Mouse (Mus musculus) heart, adult 2 months (tissue): ENCODE results near the gene Gzma. TPM values are rescaled to one million over a fixed set of nuclear protein-coding genes. Genes with fewer than 3 reads are reported as not detected.

Experiments
- DNase-seq, 2 experiments: peaks; one replicate each; pipeline ENCODE4 v3.0.0; 2021
- H3K27ac ChIP-seq: fragments of 200-600 bp; 2 replicates; pipeline ENCODE4 v1.8.1; 2022
- H3K27me3 ChIP-seq: fragments of 200-500 bp; 2 replicates; pipeline ENCODE4 v1.6.1; 2012; ENCODE audit warnings: mild to moderate bottlenecking, low read length, inconsistent platforms, mixed read lengths; ENCODE audit not compliant: control insufficient read depth, insufficient read depth
- H3K36me3 ChIP-seq: fragments of 200-500 bp; 2 replicates; pipeline ENCODE4 v1.6.1; 2012; ENCODE audit warnings: low read length, inconsistent platforms; ENCODE audit not compliant: control insufficient read depth, insufficient read depth
- H3K4me1 ChIP-seq: fragments of 200-500 bp; 2 replicates; pipeline ENCODE4 v1.6.1; 2011; ENCODE audit warnings: low read length; ENCODE audit not compliant: control insufficient read depth, insufficient read depth
- H3K4me3 ChIP-seq: fragments of 200-600 bp; 2 replicates; pipeline ENCODE4 v1.8.1; 2022
- H3K79me2 ChIP-seq: fragments of 200-500 bp; replicated peaks from 2 replicates; pipeline ENCODE4 v1.6.1; 2012; ENCODE audit warnings: mild to moderate bottlenecking, inconsistent platforms, low read length, moderate library complexity, mixed read lengths; ENCODE audit not compliant: control insufficient read depth, insufficient read depth
- H3K9ac ChIP-seq: fragments of 200-500 bp; 2 replicates; pipeline ENCODE4 v1.6.1; 2012; ENCODE audit warnings: low read depth, mild to moderate bottlenecking, control low read depth, inconsistent platforms, low read length, mixed read lengths
- CTCF ChIP-seq: fragments of 200-600 bp; IDR thresholded peaks from 2 replicates; pipeline ENCODE4 v1.8.1; 2022; ENCODE audit warnings: antibody characterized with exemption, mild to moderate bottlenecking, moderate library complexity
- EP300 ChIP-seq: fragments of 200-500 bp; IDR thresholded peaks from 2 replicates; pipeline ENCODE4 v1.6.1; 2011; ENCODE audit warnings: low read depth, low read length, control low read depth; ENCODE audit not compliant: insufficient read depth
- POLR2A ChIP-seq: fragments of 200-500 bp; IDR thresholded peaks from 2 replicates; pipeline ENCODE4 v1.6.1; 2011; ENCODE audit warnings: mild to moderate bottlenecking, low read depth, low read length, control low read depth; ENCODE audit not compliant: insufficient read depth
- WGBS: fragments of 180-500 bp; shearing (Covaris S2); methylation state at CpG from one replicate; pipeline ENCODE4 v1.1.7; 2018; 5-methylcytosine and 5-hydroxymethylcytosine counted together
- intact Hi-C: fragments of 180-260 bp; cut with DNase I; formaldehyde crosslinking; loops from one replicate; pipeline ENCODE4 v1.15.1; 2025
- polyA plus RNA-seq: library from polyadenylated mRNA; depleted of rRNA; stranded (reverse); fragments of >200 nt; gene quantifications from 2 replicates; pipeline ENCODE4 v1.2.3, GENCODE M21; 2012
- total RNA-seq, 2 experiments: library from RNA; stranded (reverse); gene quantifications; 2 replicates each; pipeline ENCODE4 v1.2.3; 2021

Gene Gzma
- total and polyA plus RNA-seq, 3 experiments = 0.86 to 2.3 (median 1.1) TPM

DNA sequence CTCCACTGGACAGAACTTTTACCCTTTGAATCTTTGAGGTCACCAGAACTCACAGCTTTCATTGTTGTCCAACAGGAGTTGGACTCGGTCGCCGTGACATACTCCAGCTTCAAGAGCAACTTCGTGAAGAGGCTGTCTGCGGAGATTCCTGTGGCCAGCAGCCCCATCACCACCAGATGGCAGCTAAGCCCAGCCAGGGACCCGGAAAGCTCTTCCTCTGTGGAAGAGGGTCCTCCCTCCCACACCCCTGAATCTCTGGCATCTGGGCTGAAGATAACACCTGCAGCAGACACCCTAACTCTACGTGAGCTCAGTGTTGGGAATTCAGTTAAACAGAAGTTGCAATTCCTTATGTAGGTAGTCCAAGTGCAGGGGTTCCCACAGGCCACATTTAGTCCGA, 45.0 kb downstream of the Gzma start:
- intact Hi-C loops = no loop called here
- no peaks in the 10 kb centered on the region for H3K27me3 ChIP-seq
- no peak overlapping the region for H3K4me3 ChIP-seq
- no peaks in the 10 kb centered on the region for H3K4me1 ChIP-seq
- H3K36me3 ChIP-seq = no peaks in the 10 kb centered on the region
- peak; percentile 64 for TF ChIP-seq CTCF
- no peak for TF ChIP-seq POLR2A
- H3K79me2 ChIP-seq = no peaks in the 10 kb centered on the region
- no peak overlapping the region for H3K27ac ChIP-seq
- H3K9ac ChIP-seq = no peak overlapping the region
- DNase-seq = no peak
- WGBS = 27% methylated on average over 8 of the region's 8 CpGs

- H3K27ac ChIP-seq = no peak overlapping the region
- 82% methylated on average over 8 of the region's 8 CpGs for WGBS
- H3K4me1 ChIP-seq = no peaks in the 10 kb centered on the region
- no peaks in the 10 kb centered on the region for H3K79me2 ChIP-seq
- no peak for DNase-seq
- H3K36me3 ChIP-seq = no peaks in the 10 kb centered on the region
- H3K27me3 ChIP-seq = no peaks in the 10 kb centered on the region
- no peak overlapping the region for H3K9ac ChIP-seq
- intact Hi-C loops = no loop called here
- TF ChIP-seq POLR2A (no peak), EP300 (no peak), CTCF (no peak)
- no peak overlapping the region for H3K4me3 ChIP-seq
Measured at GRCm38 (mm10) chr13:113054230-113054629, 46.6 kb downstream of the Gzma start.

- H3K27ac ChIP-seq = no peak overlapping the region
- no peak for DNase-seq
- H3K9ac ChIP-seq = no peak overlapping the region
- no peaks in the 10 kb centered on the region; the same call in none of the 2 replicates for H3K4me1 ChIP-seq
- no peaks in the 10 kb centered on the region for H3K79me2 ChIP-seq
- intact Hi-C loops = loop anchor here (5.0 to 10.0 kb wide), 3 partner anchors 90 to 567 kb away; partner anchors contain the start of gene Snx18
- TF ChIP-seq EP300 (no peak), CTCF (no peak), POLR2A (no peak)
- no peaks in the 10 kb centered on the region for H3K27me3 ChIP-seq
- no peaks in the 10 kb centered on the region; the same call in 1 of the 2 replicates for H3K36me3 ChIP-seq
- no peak overlapping the region for H3K4me3 ChIP-seq
- 72% methylated on average over 3 of the region's 3 CpGs for WGBS
Measured at GRCm38 (mm10) chr13:113047647-113048046, 53.1 kb downstream of the Gzma start.

GRCm38 (mm10) chr13:113047018-113047417, 53.8 kb downstream of the Gzma start:
- Histone ChIP-seq H3K36me3 (no peaks in the 10 kb centered on the region; the same call in 1 of the 2 replicates), H3K4me3 (no peak overlapping the region), H3K9ac (no peak overlapping the region), H3K27me3 (no peaks in the 10 kb centered on the region), H3K27ac (no peak overlapping the region), H3K79me2 (no peaks in the 10 kb centered on the region), H3K4me1 (no peaks in the 10 kb centered on the region; the same call in none of the 2 replicates)
- DNase-seq = no peak
- intact Hi-C loops = loop anchor here (5.0 to 10.0 kb wide), 3 partner anchors 90 to 568 kb away; partner anchors contain the start of gene Snx18
- TF ChIP-seq CTCF = no peak
- TF ChIP-seq EP300 = no peak
- TF ChIP-seq POLR2A = no peak

- no peaks in the 10 kb centered on the region for H3K79me2 ChIP-seq
- 6% methylated on average over 21 of the region's 21 CpGs for WGBS
- H3K27me3 ChIP-seq = no peaks in the 10 kb centered on the region
- DNase-seq = peak; percentile 65 to 68
- H3K4me1 ChIP-seq = no peaks in the 10 kb centered on the region; the same call in none of the 2 replicates
- no peaks in the 10 kb centered on the region; the same call in 1 of the 2 replicates for H3K36me3 ChIP-seq
- peak within 1 kb of the TSS; percentile 67 for H3K9ac ChIP-seq
- peak; percentile 75 for TF ChIP-seq CTCF
- TF ChIP-seq POLR2A = no peak
- intact Hi-C loops = loop anchor here (5.0 to 10.0 kb wide), 3 partner anchors 91 to 568 kb away; partner anchors contain the start of gene Snx18
- peak within 1 kb of the TSS; percentile 43 for H3K4me3 ChIP-seq
- peak within 1 kb of the TSS; percentile 49 for H3K27ac ChIP-seq
Measured at GRCm38 (mm10) chr13:113046211-113046883, 54.4 kb downstream of the Gzma start, which contains the start of gene Gpx8. TSS of gene Gpx8 (minus strand) at chr13:113046410.

GRCm38 (mm10) chr13:113045458-113046110, 55.2 kb downstream of the Gzma start:
- no peak for DNase-seq
- Histone ChIP-seq H3K9ac (peak overlapping the region; percentile 67), H3K27ac (peak overlapping the region; percentile 49), H3K27me3 (no peaks in the 10 kb centered on the region), H3K36me3 (no peaks in the 10 kb centered on the region; the same call in 1 of the 2 replicates), H3K4me1 (no peaks in the 10 kb centered on the region; the same call in none of the 2 replicates), H3K4me3 (peak overlapping the region; percentile 43), H3K79me2 (no peaks in the 10 kb centered on the region)
- 7% methylated on average over 18 of the region's 18 CpGs for WGBS
- TF ChIP-seq POLR2A (no peak), CTCF (no peak), EP300 (no peak)
- intact Hi-C loops = loop anchor here (5.0 to 10.0 kb wide), 3 partner anchors 92 to 569 kb away; partner anchors contain the start of gene Snx18
